Mouse (Mus musculus) C2C12 (cell line): ENCODE results near the gene Tmco5.

Source experiments
- CTCF ChIP-seq: IDR thresholded peaks from one replicate; pipeline ENCODE4 v1.5.1; 2011; ENCODE audit not compliant: control insufficient read depth, insufficient read depth, insufficient read length
- MYOD1 ChIP-seq: IDR thresholded peaks from one replicate; pipeline ENCODE4 v1.6.1; 2011; ENCODE audit warnings: low read depth; ENCODE audit not compliant: control insufficient read depth, insufficient read length
- MYOG ChIP-seq: IDR thresholded peaks from one replicate; pipeline ENCODE4 v1.6.1; 2011; ENCODE audit not compliant: control insufficient read depth, insufficient read length; ENCODE audit errors: extremely low read depth

GRCm38 (mm10) chr2:116851356-116851755 is 27.1 kb upstream of the Tmco5 start:
- TF ChIP-seq CTCF (no peak), MYOG (no peak), MYOD1 (no peak)
